In the genomic region with DNA sequence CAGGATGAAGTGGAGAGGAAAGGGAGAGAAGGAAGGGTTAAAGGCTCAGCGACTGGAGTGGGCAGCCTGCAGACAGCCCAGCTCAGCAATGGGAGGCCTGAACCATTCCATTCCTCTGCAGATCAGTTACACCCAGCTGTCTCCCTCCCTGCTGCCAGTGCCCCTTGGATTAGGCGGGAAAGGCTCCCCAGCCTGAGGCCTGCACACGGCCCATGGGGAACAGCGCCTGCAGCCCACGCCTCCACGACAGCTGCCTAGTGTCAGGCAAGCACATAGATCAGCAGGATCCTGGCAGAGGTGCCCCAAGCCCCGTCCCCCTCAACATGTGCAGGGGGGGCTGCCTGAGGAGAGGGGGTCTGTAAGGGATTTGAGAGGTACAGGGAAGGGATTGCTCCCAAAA, we compare ENCODE assay signal across 14 mouse cellular contexts. TPM values are rescaled to one million over a fixed set of nuclear protein-coding genes. Genes with fewer than 3 reads are reported as not detected.
DNase-seq lines count a peak whose midpoint lies in the region; ATAC-seq and TF ChIP-seq lines count a peak whose summit lies in the region.
"Had no signal": no experiment of that assay in that cellular context is flagged by ENCODE, and none has a peak within 500 bp of the region (broad histone marks: within the 10 kb centered on the region; RNA-seq: fewer than 3 reads in every experiment).

No protein-coding gene starts in this region.

- intact Hi-C loops in heart, adult 2 months (cut with DNase I) = no loop called here

- no peaks in the 10 kb centered on the region for H3K36me3 ChIP-seq in heart, embryonic 11.5 days (ENCODE audit: control insufficient read depth, insufficient read depth, low read length)
- H3K36me3 ChIP-seq in heart, adult 2 months (ENCODE audit: control insufficient read depth, insufficient read depth, low read length) = no peaks in the 10 kb centered on the region
- no peaks in the 10 kb centered on the region for H3K36me3 ChIP-seq in lung, embryonic 16.5 days (ENCODE audit: control insufficient read depth, insufficient read depth, low read length)
- no peaks in the 10 kb centered on the region for H3K36me3 ChIP-seq in embryonic facial prominence, embryonic 14.5 days (ENCODE audit: control insufficient read depth, insufficient read depth, low read length)
- H3K36me3 ChIP-seq: liver, embryonic 15.5 days; neural tube, embryonic 13.5 days had no signal

- no peak overlapping the region for H3K4me2 ChIP-seq in heart, embryonic 11.5 days
- H3K4me2 ChIP-seq in lung, embryonic 16.5 days (ENCODE audit: low read depth, low read length) = no peak overlapping the region
- no peak overlapping the region for H3K4me2 ChIP-seq in embryonic facial prominence, embryonic 14.5 days (ENCODE audit: low read depth, low read length)
- H3K4me2 ChIP-seq: liver, embryonic 15.5 days; neural tube, embryonic 13.5 days had no signal

- TF ChIP-seq EP300 in heart, adult 2 months (IDR thresholded peaks at IDR 0.05; ENCODE audit: insufficient read depth, low read depth, low read length) = no peak

- TF ChIP-seq POLR2A in heart, adult 2 months (IDR thresholded peaks at IDR 0.05; ENCODE audit: insufficient read depth, low read depth, low read length) = no peak

- WGBS in heart, embryonic 11.5 days (ENCODE audit: insufficient replicate concordance) = 19% methylated on average over 7 of the region's 7 CpGs
- WGBS in heart, adult 2 months = 29% methylated on average over 7 of the region's 7 CpGs
- 14% methylated on average over 7 of the region's 7 CpGs for WGBS in lung, embryonic 16.5 days
- 10% methylated on average over 6 of the region's 7 CpGs for WGBS in embryonic facial prominence, embryonic 14.5 days

- no peak overlapping the region for H3K27ac ChIP-seq in heart, embryonic 11.5 days (ENCODE audit: low read depth, low read length)
- H3K27ac ChIP-seq in heart, adult 2 months = no peak overlapping the region
- no peak overlapping the region for H3K27ac ChIP-seq in lung, embryonic 16.5 days (ENCODE audit: low read length)
- H3K27ac ChIP-seq in embryonic facial prominence, embryonic 14.5 days (replicated peaks; ENCODE audit: low read depth, low read length) = no peak overlapping the region
- H3K27ac ChIP-seq: liver, embryonic 15.5 days; neural tube, embryonic 13.5 days had no signal

- no peaks in the 10 kb centered on the region for H3K4me1 ChIP-seq in heart, embryonic 11.5 days (ENCODE audit: control insufficient read depth, insufficient read depth, low read length)
- no peaks in the 10 kb centered on the region for H3K4me1 ChIP-seq in heart, adult 2 months (ENCODE audit: control insufficient read depth, insufficient read depth, low read length)
- no peaks in the 10 kb centered on the region for H3K4me1 ChIP-seq in lung, embryonic 16.5 days (replicated peaks; ENCODE audit: control insufficient read depth, insufficient read depth, low read length)
- H3K4me1 ChIP-seq in embryonic facial prominence, embryonic 14.5 days (ENCODE audit: control insufficient read depth, insufficient read depth, low read length) = no peaks in the 10 kb centered on the region; the same call in 1 of the 2 replicates
- H3K4me1 ChIP-seq: liver, embryonic 15.5 days had no signal

- no peaks in the 10 kb centered on the region for H3K79me2 ChIP-seq in heart, adult 2 months (replicated peaks; ENCODE audit: control insufficient read depth, insufficient read depth, low read length)

- no peak overlapping the region for H3K4me3 ChIP-seq in heart, embryonic 11.5 days (ENCODE audit: low read depth, low read length)
- no peak overlapping the region for H3K4me3 ChIP-seq in heart, adult 2 months
- no peak overlapping the region for H3K4me3 ChIP-seq in lung, embryonic 16.5 days (ENCODE audit: low read length)
- no peak overlapping the region for H3K4me3 ChIP-seq in embryonic facial prominence, embryonic 14.5 days (ENCODE audit: low read depth, low read length)
- H3K4me3 ChIP-seq: liver, embryonic 15.5 days; neural tube, embryonic 13.5 days had no signal

- no peak for DNase-seq in heart, adult 2 months
- no peak for DNase-seq in lung, postnatal 25 days (ENCODE audit: low spot score)
- peak; percentile 88 for DNase-seq in embryonic facial prominence, embryonic 14.5 days (ENCODE audit: low spot score)
- peak; percentile 48 for DNase-seq in retina, embryonic 14.5 days (ENCODE audit: low spot score)
- DNase-seq in right cerebral cortex, postnatal 10 days (ENCODE audit: low spot score in 2 of 2) = no peak
- DNase-seq: cerebellum, postnatal 25 days; thymus, postnatal 14 days had no signal

- H3K27me3 ChIP-seq in heart, embryonic 11.5 days (ENCODE audit: control insufficient read depth, insufficient read depth, low read length) = peaks cover 6% of the 10 kb centered on the region
- no peaks in the 10 kb centered on the region for H3K27me3 ChIP-seq in heart, adult 2 months (ENCODE audit: control insufficient read depth, insufficient read depth, low read length)
- H3K27me3 ChIP-seq in lung, embryonic 16.5 days (ENCODE audit: control insufficient read depth, insufficient read depth, low read depth, low read length) = no peaks in the 10 kb centered on the region
- H3K27me3 ChIP-seq in embryonic facial prominence, embryonic 14.5 days (replicated peaks; ENCODE audit: control insufficient read depth, insufficient read depth, low read length) = no peaks in the 10 kb centered on the region
- H3K27me3 ChIP-seq: liver, embryonic 15.5 days; neural tube, embryonic 13.5 days had no signal

- H3K9me3 ChIP-seq in heart, embryonic 11.5 days (replicated peaks; ENCODE audit: control insufficient read depth, low read length) = no peaks in the 10 kb centered on the region
- H3K9me3 ChIP-seq in lung, embryonic 16.5 days (ENCODE audit: control insufficient read depth, low read length) = no peaks in the 10 kb centered on the region
- no peaks in the 10 kb centered on the region for H3K9me3 ChIP-seq in embryonic facial prominence, embryonic 14.5 days (ENCODE audit: control insufficient read depth, low read length)
- H3K9me3 ChIP-seq: liver, embryonic 15.5 days; neural tube, embryonic 13.5 days had no signal

- no peak overlapping the region for H3K9ac ChIP-seq in heart, embryonic 11.5 days (ENCODE audit: low read depth, low read length)
- no peak overlapping the region for H3K9ac ChIP-seq in heart, adult 2 months (ENCODE audit: low read depth, low read length)
- 0 out of 2 replicates have a peak overlapping the region, but pooled peaks have one; percentile 25 for H3K9ac ChIP-seq in lung, embryonic 16.5 days (ENCODE audit: low read length)
- H3K9ac ChIP-seq in embryonic facial prominence, embryonic 14.5 days (ENCODE audit: low read depth, low read length) = no peak overlapping the region
- H3K9ac ChIP-seq: liver, embryonic 15.5 days; neural tube, embryonic 13.5 days had no signal

- ATAC-seq in heart, embryonic 11.5 days (replicated peaks; ENCODE audit: insufficient number of reproducible peaks, low FRiP score, low TSS enrichment) = 0 out of 2 replicates have a peak, but pooled peaks have one; percentile 14
- peak; percentile 71; the same call in 1 of the 2 replicates for ATAC-seq in lung, embryonic 16.5 days (ENCODE audit: low read depth)
- peak; percentile 89 for ATAC-seq in embryonic facial prominence, embryonic 14.5 days (ENCODE audit: low read depth)
- ATAC-seq in inflammation-experienced regulatory T-cells, adult 6 months = no peak

- no peak for TF ChIP-seq CTCF in heart, adult 2 months (IDR thresholded peaks at IDR 0.05)

RNA-seq across cellular contexts. Expression of gene Myod1, which starts 59.3 kb away (rescaled TPM):
- polyA plus RNA-seq in heart, embryonic 11.5 days (2014; fragmentation: Nextera tagmentation; extraction: Ambion mirVana) = 0.87 and 1.5 TPM in 2 replicates
- not detected for total RNA-seq in heart, adult 2 months (2021)
- polyA plus RNA-seq in heart, adult 2 months (2012; rRNA removed) = not detected in 2 replicates
- polyA plus RNA-seq in lung, embryonic 16.5 days (2015; fragmentation: Nextera tagmentation; extraction: Ambion mirVana) = 0.65 and 1.1 TPM in 2 replicates
- 46.5 and 50.7 TPM in 2 replicates for polyA plus RNA-seq in embryonic facial prominence, embryonic 14.5 days (2014; fragmentation: Nextera tagmentation; extraction: Ambion mirVana)
- not detected for polyA plus RNA-seq in inflammation-experienced regulatory T-cells, adult 6 months (2017; shearing (Covaris generic))
- total RNA-seq: CH12.LX; heart, postnatal 25 days had no signal

Comparison
In these comparisons a context has a peak if more than half of its experiments do, and no peak if none do; other contexts are left out.
1. DNase-seq: peak in embryonic facial prominence, embryonic 14.5 days (single experiment) and retina, embryonic 14.5 days (single experiment); none in heart, adult 2 months (0 of 2), lung, postnatal 25 days (single experiment) and right cerebral cortex, postnatal 10 days (0 of 2).
2. RNA of gene Myod1, which starts 59.3 kb away (polyA plus RNA-seq): 46.5 to 50.7 TPM in embryonic facial prominence, embryonic 14.5 days; 0.87 to 1.5 TPM in heart, embryonic 11.5 days, 0.65 to 1.1 TPM in lung, embryonic 16.5 days, not detected in heart, adult 2 months and not detected in inflammation-experienced regulatory T-cells, adult 6 months; every median in the first group is over 10 times any median in the second.